Mouse (Mus musculus) spleen, postnatal 14 days (tissue): ENCODE data around the gene Iqgap3.

Source experiments
- DNase-seq, 2 experiments: peaks; one replicate each; pipeline ENCODE4 v3.0.0; 2021 to 2022; ENCODE audit warnings: low spot score in 2 of 2

The Iqgap3 gene

DNA sequence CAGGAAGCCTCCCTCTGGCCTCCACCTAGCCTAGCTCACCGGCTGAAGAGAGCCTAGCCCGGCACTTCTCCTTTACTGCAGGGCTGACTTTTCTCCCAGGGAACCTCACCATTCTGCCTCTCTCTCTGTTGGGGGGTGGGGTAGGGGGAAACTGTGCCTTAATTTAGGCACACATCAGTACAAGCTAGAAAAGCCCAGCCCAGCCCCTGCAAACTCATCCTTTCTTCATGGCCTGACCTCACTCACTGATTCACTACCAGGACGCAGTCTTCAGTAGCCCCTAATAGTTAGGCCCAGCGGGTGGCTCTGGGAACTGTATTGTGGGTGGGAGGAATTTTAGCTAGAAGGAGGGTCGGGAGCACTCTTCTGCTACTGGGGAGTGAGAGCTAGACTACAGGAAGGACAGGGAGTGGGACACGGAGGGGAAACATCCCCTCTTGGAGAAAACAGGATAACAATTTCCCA, 67.8 kb downstream of the Iqgap3 start:
- DNase-seq: no peak

DNA sequence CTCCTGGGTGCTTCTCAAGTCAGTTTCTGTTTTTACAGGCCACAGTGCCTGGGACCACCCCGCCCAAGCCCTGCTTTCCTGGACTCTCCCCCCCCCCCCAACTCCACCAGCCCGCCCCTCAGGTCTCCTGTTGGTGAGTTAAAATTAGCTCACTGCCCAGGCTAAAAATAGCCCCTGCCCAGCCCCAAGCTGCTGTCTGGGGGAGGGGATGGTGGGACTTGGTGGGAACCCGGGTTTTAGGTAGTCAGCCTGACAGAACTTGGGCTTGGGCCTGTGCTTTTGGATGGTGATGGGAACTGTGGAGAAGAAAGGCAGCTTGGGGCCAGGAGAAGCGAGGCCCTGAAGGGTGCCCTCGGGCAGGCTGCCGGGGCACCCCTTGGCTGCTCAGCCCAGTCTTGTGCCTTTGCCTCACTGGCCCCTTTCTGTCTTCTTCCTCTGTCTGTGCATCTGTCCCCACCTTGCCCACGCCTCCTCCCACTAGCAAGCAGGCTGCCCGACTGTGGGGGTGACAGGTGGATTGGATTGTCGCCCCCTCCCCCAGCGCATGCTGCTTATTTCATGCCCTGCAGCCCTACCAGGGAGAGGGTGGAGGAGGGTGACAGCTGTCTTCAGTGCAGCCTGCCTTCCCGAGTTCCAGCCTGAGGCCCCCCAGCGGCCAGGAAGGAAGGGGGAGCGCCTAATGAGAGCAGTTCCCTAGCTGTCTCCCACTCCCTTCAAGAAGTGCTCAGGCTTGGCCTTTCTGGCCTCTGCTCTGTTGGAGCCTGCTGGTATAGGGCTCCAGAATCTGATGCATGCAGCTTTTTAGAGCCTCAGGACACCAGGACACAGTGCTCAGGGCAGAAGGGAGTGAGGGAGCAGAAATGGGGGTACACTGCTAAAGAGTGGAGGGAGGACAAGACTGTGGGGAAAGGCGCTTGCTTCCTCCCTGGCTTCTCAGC, 68.6 kb downstream of the Iqgap3 start:
- no peak for DNase-seq

DNA sequence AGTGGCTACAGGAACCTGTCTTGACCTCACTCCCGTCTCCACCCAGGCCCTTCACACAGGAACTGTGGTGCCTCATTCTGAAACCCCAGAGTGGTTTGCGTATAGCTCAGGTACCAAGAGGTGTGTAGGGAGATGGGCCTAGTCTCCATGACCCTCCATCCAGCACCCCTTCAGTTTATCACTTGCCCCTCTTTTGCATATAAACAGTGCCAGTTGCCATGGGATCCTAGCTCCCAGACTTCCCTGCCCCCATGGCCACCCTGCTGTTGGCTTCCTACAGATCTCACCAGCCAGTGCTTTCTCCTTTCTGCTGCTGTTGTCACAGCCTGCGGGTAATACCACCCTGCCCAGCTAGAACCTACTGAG, 69.2 kb downstream of the Iqgap3 start:
- DNase-seq: no peak

DNA sequence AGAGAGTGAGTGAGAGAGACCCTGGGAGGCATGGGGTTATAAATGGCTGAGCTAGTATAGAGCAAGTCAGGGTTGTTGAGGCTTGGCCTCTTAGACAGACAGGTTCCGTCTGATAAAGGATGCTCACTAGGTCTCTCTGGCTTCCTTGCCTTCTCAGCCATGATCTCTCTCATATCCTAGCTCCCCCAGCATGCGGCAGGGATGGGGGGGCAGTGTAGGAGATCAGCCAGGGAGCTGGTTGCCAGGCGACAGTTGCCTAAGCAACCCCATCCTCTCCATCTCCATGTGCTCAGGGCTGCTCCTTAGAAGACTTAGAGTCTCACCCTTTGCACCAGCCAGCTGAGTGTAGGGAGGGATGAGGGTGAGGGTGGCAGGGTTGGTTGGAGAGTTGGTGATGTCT, 70.3 kb downstream of the Iqgap3 start:
- no peak for DNase-seq

GRCm38 (mm10) chr3:88153290-88154011, 71.7 kb downstream of the Iqgap3 start:
- no peak for DNase-seq

DNA sequence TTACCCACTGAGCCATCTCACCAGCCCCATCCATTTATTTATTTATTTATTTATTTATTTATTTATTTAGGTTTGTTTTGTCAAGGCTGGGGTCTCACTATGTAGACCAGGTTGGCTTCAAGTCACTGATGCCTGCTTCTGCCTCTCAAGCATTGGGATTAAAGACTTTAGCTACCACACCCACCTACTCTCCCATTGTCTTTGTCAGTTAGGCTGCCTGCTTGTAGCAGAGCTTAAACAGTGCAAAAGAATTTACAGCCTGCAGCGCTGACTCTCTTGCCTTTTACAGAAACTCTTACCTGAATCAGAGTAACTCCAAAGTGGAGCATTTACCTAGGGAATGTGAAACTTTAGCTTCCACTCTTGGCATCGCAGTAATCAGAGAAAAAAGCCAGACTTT, 72.5 kb downstream of the Iqgap3 start:
- no peak for DNase-seq

DNA sequence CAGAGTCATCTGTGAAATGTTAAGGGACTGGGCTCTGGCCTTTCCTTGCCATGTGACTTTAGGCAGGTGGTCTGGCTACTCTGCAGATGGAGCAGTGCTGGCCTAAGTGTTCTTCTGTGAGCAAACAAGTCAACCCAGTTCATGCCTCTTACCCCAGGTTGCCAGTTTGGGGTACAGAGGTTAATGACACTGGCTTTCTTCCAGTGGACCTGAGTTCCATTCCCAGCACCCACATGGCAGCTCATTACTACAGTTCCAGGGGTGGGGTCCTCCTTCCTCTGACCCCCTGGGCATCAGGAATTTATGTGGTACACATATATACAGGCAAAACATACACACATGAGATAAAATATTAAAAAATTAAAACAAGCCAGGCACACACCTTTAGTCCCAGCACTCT, 75.0 kb downstream of the Iqgap3 start:
- no peak for DNase-seq

DNA sequence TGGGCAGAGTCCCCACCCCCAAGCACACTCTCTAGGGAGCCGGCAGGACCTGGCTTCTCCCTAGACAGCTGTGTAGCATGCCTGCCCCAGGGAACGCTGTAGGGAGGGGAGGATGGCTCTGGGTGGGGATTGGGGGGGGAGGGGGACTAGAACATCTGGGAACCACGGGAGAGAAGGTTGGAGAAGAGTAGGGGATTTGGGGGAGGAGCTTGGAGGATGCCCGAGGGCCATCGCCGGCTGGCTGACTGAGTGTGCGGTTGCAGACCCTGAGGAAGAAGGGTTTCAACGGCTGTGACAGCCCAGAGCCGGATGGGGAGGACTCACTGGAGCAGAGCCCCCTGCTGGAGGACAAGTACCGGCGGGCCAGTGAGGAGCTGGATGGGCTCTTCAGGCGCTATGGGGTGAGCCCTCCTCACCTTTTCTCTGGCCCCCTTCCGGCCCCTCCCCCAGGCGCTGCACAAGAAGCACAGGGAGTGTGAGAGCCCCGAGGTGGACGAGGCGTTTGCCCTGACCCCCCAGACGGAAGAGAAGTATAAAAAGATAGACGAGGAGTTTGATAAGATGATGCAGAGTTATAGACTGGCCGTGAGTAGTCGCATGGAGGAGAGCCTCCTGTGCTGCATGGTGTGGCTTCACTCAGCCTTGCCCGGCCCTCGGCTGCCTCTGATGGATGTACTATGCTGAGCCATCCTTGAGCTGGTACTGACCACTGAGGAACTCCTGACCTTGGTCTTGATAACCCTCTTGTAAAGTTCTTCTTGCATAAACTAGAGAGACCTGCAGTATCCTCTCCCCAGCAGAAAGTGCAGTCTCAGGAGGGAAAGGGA, 76.2 kb downstream of the Iqgap3 start:
- no peak for DNase-seq

DNA sequence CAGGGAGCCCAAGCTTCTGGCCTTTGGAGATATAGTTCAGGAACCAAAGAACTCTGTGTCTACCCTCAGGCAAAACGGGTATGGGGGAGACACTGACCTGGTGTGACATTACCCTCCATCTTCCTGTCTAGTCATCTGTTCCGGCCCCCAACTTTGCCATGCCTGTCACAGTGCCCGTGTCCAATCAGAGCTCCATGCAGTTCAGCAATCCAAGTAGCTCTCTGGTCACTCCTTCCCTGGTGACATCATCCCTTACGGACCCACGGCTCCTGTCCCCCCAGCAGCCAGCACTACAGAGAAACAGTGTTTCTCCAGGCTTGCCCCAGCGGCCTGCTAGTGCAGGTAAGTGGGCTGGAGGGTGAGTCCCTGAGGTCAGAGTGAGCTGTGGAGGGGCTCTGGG, 77.2 kb downstream of the Iqgap3 start:
- DNase-seq: no peak

DNA sequence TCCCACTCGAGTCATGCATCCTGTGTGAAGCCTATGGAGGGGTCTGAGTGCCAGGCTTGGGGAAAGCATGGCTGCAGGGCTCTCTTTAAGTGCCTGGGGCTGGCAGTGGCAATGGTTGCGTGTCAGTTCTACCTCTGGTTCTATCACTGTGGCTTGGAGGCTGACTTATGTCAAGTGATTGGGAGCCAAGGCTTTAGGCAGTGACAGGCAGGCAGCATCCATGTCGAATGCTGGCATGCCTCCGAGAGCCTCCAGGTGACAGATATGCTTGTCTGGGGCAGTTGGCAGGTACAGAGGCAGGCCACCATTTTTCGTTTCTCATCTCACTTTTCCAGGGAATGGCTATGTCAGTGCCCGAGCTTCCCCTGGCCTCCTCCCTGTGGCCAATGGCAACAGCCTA, 79.1 kb downstream of the Iqgap3 start:
- DNase-seq: no peak

DNA sequence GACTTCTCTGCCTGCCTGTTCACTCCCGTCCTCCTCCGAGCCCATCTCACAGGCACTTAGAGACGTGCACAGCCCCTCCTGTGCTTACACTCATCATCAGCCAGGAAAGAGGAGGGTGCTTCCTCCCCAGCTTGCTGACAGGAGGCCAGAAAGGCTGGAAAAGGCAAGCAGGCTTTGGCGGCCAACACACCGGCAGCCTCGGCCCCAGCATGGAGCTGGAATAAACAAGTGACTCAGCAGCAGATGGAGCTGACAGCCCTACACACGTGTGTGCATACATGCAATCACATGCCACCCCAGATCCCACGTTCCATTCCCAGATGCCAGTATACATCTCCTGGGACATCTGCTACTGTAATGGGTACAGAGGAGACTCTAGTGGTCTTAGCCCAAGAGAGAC, 80.5 kb downstream of the Iqgap3 start:
- DNase-seq: no peak

GRCm38 (mm10) chr3:88162811-88163210, 81.0 kb downstream of the Iqgap3 start:
- no peak for DNase-seq

- no peak for DNase-seq
Measured at GRCm38 (mm10) chr3:88163847-88164246, 82.1 kb downstream of the Iqgap3 start.

- DNase-seq: no peak
Measured at GRCm38 (mm10) chr3:88164263-88164662, 82.5 kb downstream of the Iqgap3 start.

DNA sequence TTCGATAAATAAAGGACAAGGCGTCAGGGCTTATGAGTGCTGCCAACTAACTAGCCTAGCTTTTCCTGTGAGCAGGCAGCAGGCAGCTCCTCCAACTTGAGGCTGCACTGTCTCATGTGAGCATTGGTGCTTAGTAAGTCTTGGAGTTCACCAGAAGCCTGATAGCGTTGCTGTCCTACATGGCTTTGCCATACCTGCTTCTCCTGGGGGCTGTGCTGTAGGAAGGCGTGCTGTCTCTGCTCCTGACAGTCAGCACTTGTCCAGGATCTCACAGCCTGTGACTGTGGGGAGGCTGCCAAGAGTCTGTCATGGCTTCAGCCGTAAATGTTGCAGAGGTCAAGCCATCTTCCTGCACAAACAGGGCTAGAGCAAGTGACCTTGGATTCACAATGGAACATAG, 84.3 kb downstream of the Iqgap3 start:
- DNase-seq: no peak

GRCm38 (mm10) chr3:88170361-88170760, 88.6 kb downstream of the Iqgap3 start:
- no peak for DNase-seq
